Mouse (Mus musculus): ENCODE data around the gene Slc25a35.
"Not testable (repeated sequence)": the region's sequence is repeated elsewhere in the genome, so short reads cannot be mapped to it uniquely, and the experiment has no call there.

The Slc25a35 gene

GRCm38 (mm10) chr11:69009508-69009907 is 41.6 kb downstream of the Slc25a35 start:
- DNase-seq: no peak

- DNase-seq: no peak
Observed at GRCm38 (mm10) chr11:69010400-69011323, 42.7 kb downstream of the Slc25a35 start.

DNA sequence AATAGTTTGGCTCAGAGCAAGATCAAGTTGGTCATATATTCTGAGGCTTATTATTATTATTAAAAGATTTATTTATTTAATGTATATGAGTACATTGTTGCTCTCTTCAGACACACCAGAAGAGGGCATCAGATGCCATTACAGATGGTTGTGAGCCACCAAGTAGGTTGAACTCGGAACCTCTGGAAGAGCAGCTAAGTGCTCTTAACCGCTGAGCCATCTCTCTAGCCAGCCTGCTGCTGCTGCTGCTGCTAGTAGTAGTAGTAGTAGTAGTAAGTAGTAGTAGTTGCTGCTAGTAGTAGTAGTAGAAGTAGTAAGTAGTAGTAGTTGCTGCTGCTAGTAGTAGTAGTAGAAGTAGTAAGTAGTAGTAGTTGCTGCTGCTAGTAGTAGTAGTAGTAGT is 43.5 kb downstream of the Slc25a35 start:
- DNase-seq: not testable (repeated sequence)

- DNase-seq: peak; percentile 93
Observed at GRCm38 (mm10) chr11:69012071-69012601, 44.2 kb downstream of the Slc25a35 start.

GRCm38 (mm10) chr11:69015644-69016441 is 47.9 kb downstream of the Slc25a35 start, which contains the start of gene Ctc1:
TSS of gene Ctc1 (plus strand) at chr11:69015911.
- peak; percentile 94 for DNase-seq

DNA sequence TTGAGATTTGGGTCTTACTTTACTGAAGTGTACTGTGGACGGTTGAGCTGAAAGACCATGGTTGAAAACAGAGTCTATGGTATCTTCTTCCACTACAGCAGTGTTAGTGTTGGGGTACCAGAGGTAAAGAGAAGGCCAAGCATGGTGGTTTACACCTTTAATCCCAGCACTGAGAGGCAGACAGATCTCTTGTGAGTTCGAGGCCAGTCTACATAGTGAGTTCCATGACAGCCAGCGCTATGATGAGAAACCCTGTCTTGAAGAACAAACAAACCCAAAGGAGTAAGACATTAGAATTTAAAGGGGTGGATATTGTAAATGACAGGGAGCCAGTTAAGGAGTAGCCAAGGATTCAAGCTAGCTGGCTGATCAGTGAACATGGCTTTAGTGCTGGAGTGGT is 48.8 kb downstream of the Slc25a35 start:
- DNase-seq: no peak

DNA sequence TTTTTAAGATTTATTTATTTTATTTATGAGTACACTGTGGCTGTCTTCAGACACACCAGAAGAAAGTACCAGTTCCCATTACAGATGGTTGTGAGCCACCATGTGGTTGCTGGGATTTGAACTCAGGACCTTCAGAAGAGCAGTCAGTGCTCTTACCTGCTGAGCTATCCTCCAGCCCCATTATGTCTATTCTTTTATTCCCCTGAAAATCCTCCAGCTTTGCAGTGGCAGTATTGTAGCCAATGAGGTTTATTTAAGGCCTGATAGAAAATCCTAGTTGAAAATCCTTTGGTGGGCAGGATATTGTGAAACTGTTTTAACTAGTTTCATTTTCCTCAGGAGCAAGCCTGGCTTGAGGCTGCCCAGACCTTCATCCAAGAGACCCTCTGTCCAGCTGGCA is 52.8 kb downstream of the Slc25a35 start:
- no peak for DNase-seq
